Mouse (Mus musculus) adrenal gland, postnatal 36 days (tissue): Measurements from ENCODE around the gene Usp39. TPM values are rescaled to one million over a fixed set of nuclear protein-coding genes. Genes with fewer than 3 reads are reported as not detected.
A peak's percentile ranks its signal among the peaks of the same experiment; 100 is the strongest.

Experiments
- DNase-seq, 2 experiments: peaks; one replicate each; pipeline ENCODE4 v3.0.0; 2021; ENCODE audit warnings: mixed read lengths in 1 of 2
- total RNA-seq, 2 experiments: library from RNA; stranded (reverse); gene quantifications; 2 replicates each; pipeline ENCODE4 v1.2.3; 2021

Gene Usp39
- total RNA-seq, 2 experiments from 2014 or later = 29.5 to 35.1 TPM

- no peak for DNase-seq
These were observed 9.0 kb upstream of the Usp39 start for GRCm38 (mm10) chr6:72354025-72354424.

GRCm38 (mm10) chr6:72352636-72353405 lies 7.8 kb upstream of the Usp39 start:
- DNase-seq = no peak

GRCm38 (mm10) chr6:72350214-72350613 lies 5.2 kb upstream of the Usp39 start:
- DNase-seq = no peak

GRCm38 (mm10) chr6:72348411-72348810 lies 3.4 kb upstream of the Usp39 start:
- peak in 1 of 2 experiments; percentile 18 for DNase-seq

GRCm38 (mm10) chr6:72347166-72347941 lies 2.4 kb upstream of the Usp39 start, which contains the start of gene 0610030E20Rik:
0610030E20Rik (plus strand) TSS chr6:72347317.
- DNase-seq = peak; percentile 84 to 87

- DNase-seq = no peak
These were observed 1.3 kb upstream of the Usp39 start for GRCm38 (mm10) chr6:72346261-72346660.

DNA sequence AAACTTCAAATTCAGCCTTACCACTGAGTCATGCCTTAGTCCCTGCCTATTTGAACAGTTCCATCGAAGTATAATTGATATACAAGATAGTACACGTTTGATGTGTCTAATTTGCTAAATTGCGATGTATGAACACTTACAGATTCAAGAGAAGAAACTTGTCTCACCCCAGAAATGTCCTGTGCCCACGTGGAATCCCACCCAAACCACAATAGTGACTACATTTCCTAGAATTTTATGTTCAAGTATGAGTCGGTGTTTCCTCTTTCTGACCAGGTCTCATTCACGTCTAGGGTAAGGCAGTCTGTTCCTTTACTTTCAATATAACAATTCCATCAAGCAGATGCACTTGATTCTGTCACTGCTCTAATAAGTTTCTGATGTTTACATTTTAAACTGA lies 649 bp upstream of the Usp39 start:
- no peak for DNase-seq

DNA sequence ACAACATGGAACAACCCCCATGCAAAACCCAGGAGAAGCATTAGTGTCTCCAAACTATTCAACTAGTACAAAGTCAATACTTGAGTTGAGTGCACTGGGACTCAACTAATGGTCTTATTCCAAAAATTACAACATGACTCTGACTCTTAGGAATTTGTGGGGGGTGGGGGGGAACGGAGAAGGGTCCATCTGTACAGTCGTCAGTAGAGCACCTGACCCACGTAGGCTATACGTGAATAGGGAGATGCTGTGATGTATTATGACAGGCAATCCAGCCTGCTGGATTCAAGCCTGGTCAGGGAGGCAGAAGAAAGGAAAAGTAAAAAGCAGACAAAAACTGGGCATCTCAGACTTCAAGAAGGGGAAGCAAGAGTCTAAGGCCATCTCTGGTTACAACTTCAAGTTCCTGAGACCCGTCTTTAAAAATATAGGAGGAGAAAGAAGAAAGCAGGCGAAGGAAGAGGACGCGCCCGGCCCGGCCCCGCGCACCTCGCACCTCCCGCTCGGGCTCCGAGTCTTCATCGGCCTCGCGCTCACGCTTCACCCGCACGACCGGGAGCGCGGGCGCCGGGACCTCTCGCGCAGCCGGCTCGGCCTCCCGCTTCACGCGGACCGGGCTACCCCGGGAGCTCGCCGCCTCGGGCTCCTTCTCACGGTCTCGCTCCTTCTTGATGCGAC lies 449 bp downstream of the Usp39 start:
- no peak for DNase-seq

DNA sequence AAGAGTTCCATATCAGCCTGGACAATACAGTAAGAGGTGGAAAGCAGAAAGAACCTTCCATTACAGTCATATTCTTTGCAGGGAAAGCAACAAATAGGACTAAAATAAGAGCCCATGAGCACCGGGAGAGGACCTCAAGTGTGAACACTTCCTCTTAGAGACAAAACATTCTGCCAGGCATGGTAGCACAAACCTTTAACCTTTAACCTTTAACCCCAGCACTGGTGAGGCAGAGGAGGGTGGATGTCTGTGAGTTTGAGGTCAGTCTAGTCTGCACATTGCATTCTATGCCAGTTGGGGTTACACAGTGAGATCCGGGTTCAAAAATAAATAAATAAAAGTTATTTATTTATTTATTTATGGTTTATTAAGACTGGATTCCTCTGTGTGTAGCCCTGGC lies 4.5 kb downstream of the Usp39 start:
- DNase-seq = no peak

GRCm38 (mm10) chr6:72333111-72333510 lies 11.9 kb downstream of the Usp39 start:
- no peak for DNase-seq

- DNase-seq = no peak
These were observed 14.9 kb downstream of the Usp39 start for GRCm38 (mm10) chr6:72330133-72330532.

- no peak for DNase-seq
These were observed 16.0 kb downstream of the Usp39 start for GRCm38 (mm10) chr6:72329019-72329418.

GRCm38 (mm10) chr6:72326274-72326673 lies 18.7 kb downstream of the Usp39 start:
- DNase-seq = peak; percentile 53 to 56

DNA sequence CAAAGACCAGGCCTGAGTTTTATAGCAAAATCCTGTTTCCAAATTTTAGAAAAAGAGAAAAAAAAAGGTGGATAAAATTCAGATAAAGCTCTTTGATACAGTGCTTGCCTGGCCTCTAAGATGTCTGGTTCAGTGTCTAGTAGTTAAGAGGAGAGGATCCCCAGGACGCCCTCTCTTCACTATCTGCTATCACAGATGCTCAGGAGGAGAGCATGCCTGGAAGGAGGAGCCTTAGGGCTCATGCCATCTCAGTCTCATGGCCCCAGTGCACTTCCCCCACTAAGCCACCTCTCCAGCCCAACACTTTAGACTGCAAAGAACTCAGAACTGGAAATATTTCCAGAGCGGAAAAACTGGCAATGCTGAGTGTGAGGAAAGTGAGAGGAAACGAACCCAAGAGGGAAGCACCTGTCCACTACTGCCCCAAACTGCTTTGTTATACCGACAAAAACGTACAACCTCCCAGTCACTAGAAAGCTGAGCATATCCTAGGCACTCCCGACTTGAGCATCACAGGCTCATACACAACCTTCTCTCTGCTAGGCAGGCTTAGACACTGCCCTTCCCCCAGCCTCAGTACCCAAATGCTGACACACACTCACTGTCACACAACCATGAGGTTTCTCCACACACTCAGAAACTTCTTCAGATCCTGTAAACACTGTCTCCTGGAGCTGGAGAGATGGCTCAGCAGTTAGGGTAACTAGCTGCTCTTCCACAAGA lies 21.0 kb downstream of the Usp39 start:
- no peak for DNase-seq

GRCm38 (mm10) chr6:72322936-72323335 lies 22.0 kb downstream of the Usp39 start:
- no peak for DNase-seq

DNA sequence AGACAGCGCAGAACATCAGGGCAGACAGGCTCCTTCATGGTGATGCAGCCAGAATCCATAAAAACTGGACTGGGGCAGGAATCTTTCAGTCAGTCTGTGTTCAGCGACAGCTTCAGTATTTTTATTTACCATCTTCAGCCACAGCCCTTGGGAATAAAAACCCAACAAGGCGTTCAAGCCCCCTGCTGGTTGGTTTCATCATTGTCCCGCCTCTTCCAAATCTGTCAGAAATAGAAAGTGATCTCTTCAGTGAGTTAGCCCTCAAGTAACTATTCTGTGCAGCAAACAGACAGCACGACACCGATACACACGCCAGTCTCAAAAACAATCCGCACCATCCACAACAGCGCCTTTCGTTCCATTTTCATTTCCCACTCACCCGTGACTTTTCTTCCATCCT lies 26.0 kb downstream of the Usp39 start:
- DNase-seq = peak; percentile 26 to 44

DNA sequence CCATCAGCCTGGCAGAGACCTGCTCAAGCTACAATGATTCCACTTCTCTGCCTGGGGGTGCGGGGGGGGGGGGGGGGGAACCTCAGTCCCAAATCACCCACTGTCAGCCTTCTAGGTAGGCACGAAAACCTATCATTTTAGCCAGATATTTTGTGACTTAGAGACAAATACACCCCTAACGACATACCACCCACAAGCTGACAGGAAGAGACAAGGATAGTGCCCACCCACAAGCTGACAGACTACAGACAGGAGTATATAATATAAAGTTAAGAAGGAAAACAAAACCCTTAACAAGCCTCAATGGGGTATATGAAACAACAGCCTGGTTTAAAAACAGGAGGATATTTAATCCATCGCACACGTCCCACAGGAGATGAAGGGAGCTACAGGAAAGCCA lies 26.5 kb downstream of the Usp39 start:
- DNase-seq = no peak

DNA sequence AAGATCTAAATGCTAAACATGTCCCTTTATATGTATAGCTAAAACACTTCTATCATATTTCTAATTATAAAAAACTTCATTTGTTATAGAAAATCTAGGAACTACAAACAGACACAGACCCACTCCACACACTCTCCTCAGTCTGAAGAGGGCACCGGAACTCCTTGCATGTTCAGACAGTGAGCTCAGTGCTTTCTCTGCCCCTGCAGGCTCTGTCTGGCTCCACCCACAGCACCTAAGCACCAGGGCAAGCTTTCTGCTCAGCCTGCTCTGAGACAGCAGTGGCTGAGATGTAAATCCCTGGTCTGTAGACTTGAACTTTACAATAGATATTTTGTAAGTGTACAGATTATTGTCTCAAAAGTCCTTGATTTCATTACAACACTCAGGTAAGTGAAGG lies 28.9 kb downstream of the Usp39 start:
- DNase-seq = no peak

- no peak for DNase-seq
These were observed 29.6 kb downstream of the Usp39 start for GRCm38 (mm10) chr6:72315384-72315783.

GRCm38 (mm10) chr6:72313124-72313867 lies 31.7 kb downstream of the Usp39 start:
- DNase-seq = no peak

DNA sequence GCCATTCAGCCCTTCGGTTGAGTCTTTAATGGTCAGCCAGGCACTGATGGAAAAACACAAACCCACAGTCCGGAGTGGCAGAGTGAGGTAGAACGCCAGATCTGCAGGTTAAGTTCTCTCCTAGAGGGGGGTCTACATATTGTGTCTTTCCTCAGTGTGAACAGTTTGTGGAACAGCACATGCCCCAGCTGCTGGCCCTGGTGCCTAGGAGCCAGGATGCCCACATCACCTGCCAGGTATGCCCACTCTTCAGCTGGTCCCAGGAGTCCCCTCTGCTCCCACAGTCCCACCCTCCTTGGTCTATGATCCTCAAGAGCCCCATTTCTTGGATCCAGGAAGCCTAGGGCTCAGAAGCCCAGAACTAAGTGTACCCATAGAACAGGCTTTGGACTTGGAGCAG lies 32.8 kb downstream of the Usp39 start:
- DNase-seq = no peak
